Comparison of ENCODE assay signal across 8 mouse cellular contexts in the genomic region with DNA sequence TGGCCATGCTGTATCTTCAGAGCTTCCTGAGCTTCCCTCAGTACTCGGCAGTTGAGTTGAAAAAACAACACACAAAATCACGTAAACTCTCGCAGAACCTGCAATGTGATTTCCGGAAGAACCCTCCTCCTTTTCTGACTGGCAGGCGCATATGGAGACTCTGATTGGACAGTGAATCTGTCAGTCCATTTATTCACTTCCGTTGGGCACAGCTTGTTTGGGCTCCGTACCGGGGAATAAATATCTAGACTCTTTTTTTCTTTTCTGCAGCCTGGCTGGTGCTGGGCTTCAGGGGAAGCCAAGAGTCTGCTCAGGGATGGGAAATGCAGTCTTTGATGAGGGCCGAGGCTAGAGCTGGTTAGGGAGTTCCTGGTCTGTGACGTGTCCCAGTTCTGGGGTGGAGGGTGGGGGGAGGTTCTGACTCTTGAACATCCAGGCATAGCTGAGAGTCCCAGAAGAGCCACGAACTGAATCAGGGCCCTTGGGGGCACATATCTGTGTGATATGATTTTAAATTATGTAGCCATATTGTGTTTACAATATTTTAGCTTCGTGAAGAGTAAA. TPM values are rescaled to one million over a fixed set of nuclear protein-coding genes. Genes with fewer than 3 reads are reported as not detected.
A peak's percentile ranks its signal among the peaks of the same experiment; 100 is the strongest.
DNase-seq lines count a peak whose midpoint lies in the region; ATAC-seq and TF ChIP-seq lines count a peak whose summit lies in the region.
"Not testable (repeated sequence)": the region's sequence is repeated elsewhere in the genome, so short reads cannot be mapped to it uniquely, and the experiment has no call there.

A gene (minus strand): TSS at position 109 of the 564 bp plus-strand sequence.

- H3K27me3 ChIP-seq in embryonic facial prominence, embryonic 14.5 days (replicated peaks; ENCODE audit: control insufficient read depth, insufficient read depth, low read length); kidney, adult 2 months (replicated peaks; ENCODE audit: control insufficient read depth, insufficient read depth, low read length); midbrain, embryonic 10.5 days (ENCODE audit: low read depth, poor library complexity, severe bottlenecking): not testable (repeated sequence)

- H3K4me2 ChIP-seq in embryonic facial prominence, embryonic 14.5 days (ENCODE audit: low read depth, low read length): not testable (repeated sequence)

- DNase-seq in adrenal gland, postnatal 14 days: peak; percentile 68
- DNase-seq in embryonic facial prominence, embryonic 14.5 days (ENCODE audit: low spot score): peak; percentile 73
- peak; percentile 88 for DNase-seq in heart, adult 8-10 months (ENCODE audit: low spot score)
- peak; percentile 85 for DNase-seq in kidney, adult 2 months
- DNase-seq in left cerebral cortex, postnatal 4 days: peak; percentile 32
- DNase-seq in midbrain, embryonic 10.5 days (ENCODE audit: low spot score): peak; percentile 21
- DNase-seq in right cerebral cortex, postnatal 25 days: peak; percentile 61
- peak; percentile 79 for DNase-seq in yolk sac, embryonic 10.5 days (ENCODE audit: low spot score)

- not testable (repeated sequence) for H3K9me3 ChIP-seq in embryonic facial prominence, embryonic 14.5 days (ENCODE audit: control insufficient read depth, low read length)
- H3K9me3 ChIP-seq in midbrain, embryonic 10.5 days (replicated peaks): peaks cover 21% of the 10 kb centered on the region; the same call in 1 of the 2 replicates

- H3K9ac ChIP-seq in embryonic facial prominence, embryonic 14.5 days (ENCODE audit: low read depth, low read length): not testable (repeated sequence)

- H3K27ac ChIP-seq in embryonic facial prominence, embryonic 14.5 days (replicated peaks; ENCODE audit: low read depth, low read length); midbrain, embryonic 10.5 days (replicated peaks): not testable (repeated sequence)
- H3K27ac ChIP-seq in kidney, adult 2 months (ENCODE audit: insufficient read depth, low read depth, low read length): peak within 1 kb of the TSS; percentile 80; the same call in 1 of the 2 replicates

- intact Hi-C loops in left cerebral cortex, postnatal 4 days (cut with DNase I): not testable (repeated sequence)

- 37% methylated on average over 10 of the region's 12 CpGs for WGBS in embryonic facial prominence, embryonic 14.5 days
- WGBS in kidney, adult 2 months: 39% methylated on average over 11 of the region's 12 CpGs
- WGBS in midbrain, embryonic 10.5 days: 39% methylated on average over 11 of the region's 12 CpGs

- H3K4me3 ChIP-seq in embryonic facial prominence, embryonic 14.5 days (ENCODE audit: low read depth, low read length): peak within 1 kb of the TSS; percentile 25; the same call in 1 of the 2 replicates
- H3K4me3 ChIP-seq in kidney, adult 2 months (ENCODE audit: insufficient read depth, low read depth, low read length): peak within 1 kb of the TSS; percentile 67
- peak within 1 kb of the TSS; percentile 38; the same call in 1 of the 2 replicates for H3K4me3 ChIP-seq in midbrain, embryonic 10.5 days

- H3K36me3 ChIP-seq in embryonic facial prominence, embryonic 14.5 days (ENCODE audit: control insufficient read depth, insufficient read depth, low read length); kidney, adult 2 months (ENCODE audit: control insufficient read depth, insufficient read depth, low read length); midbrain, embryonic 10.5 days: not testable (repeated sequence)

- not testable (repeated sequence) for TF ChIP-seq CTCF in kidney, adult 2 months (conservative IDR thresholded peaks at IDR 0.05; ENCODE audit: insufficient read depth, insufficient read length, low read depth, low read length)

- H3K4me1 ChIP-seq in embryonic facial prominence, embryonic 14.5 days (ENCODE audit: control insufficient read depth, insufficient read depth, low read length); kidney, adult 2 months (ENCODE audit: control insufficient read depth, insufficient read depth, low read length); midbrain, embryonic 10.5 days: not testable (repeated sequence)

- ATAC-seq in embryonic facial prominence, embryonic 14.5 days (ENCODE audit: low read depth): peak; percentile 91

- TF ChIP-seq POLR2A in kidney, adult 2 months (IDR thresholded peaks at IDR 0.05; ENCODE audit: low read depth, low read length): not testable (repeated sequence)

RNA-seq across cellular contexts. Expression of the gene that starts here (rescaled TPM):
- 3.0 and 3.9 TPM in 2 replicates for total RNA-seq in adrenal gland, postnatal 14 days (2021)
- 3.4 and 4.4 TPM in 2 replicates for polyA plus RNA-seq in embryonic facial prominence, embryonic 14.5 days (2014; fragmentation: Nextera tagmentation; extraction: Ambion mirVana)
- 1 to 10 TPM in 3 of 4 experiments, under 1 TPM in 1; 0.71 to 1.8 (median 1.3) TPM for total RNA-seq in heart, adult 8-10 months (2022)
- 0.26 and 0.69 TPM in 2 replicates for polyA plus RNA-seq in kidney, adult 2 months (2012; rRNA removed)
- total RNA-seq in left cerebral cortex, postnatal 4 days (2021): 1 to 10 TPM; 7.1 to 8.2 TPM
- polyA plus RNA-seq in midbrain, embryonic 10.5 days (2016; fragmentation: Nextera tagmentation; extraction: Ambion mirVana): 2.6 and 3.0 TPM in 2 replicates

Comparison
In these comparisons a context has a peak if more than half of its experiments do, and no peak if none do; other contexts are left out.
1. Peak in DNase-seq, H3K4me3 ChIP-seq and H3K27ac ChIP-seq in kidney, adult 2 months; RNA of the gene not detected or under 1 TPM.
2. DNase-seq: peak in every context shown above with its lines; median percentile 88 in heart, adult 8-10 months; 85 in kidney, adult 2 months; 79 in yolk sac, embryonic 10.5 days; 73 in embryonic facial prominence, embryonic 14.5 days; 68 in adrenal gland, postnatal 14 days; 61 in right cerebral cortex, postnatal 25 days; 32 in left cerebral cortex, postnatal 4 days; 21 in midbrain, embryonic 10.5 days.